Mouse (Mus musculus): ENCODE measurements around the gene Tesk2. TPM values are rescaled to one million over a fixed set of nuclear protein-coding genes. Genes with fewer than 3 reads are reported as not detected.

The Tesk2 gene
- polyA plus RNA-seq, 1 experiment from 2014 or later = 9.0 TPM

DNA sequence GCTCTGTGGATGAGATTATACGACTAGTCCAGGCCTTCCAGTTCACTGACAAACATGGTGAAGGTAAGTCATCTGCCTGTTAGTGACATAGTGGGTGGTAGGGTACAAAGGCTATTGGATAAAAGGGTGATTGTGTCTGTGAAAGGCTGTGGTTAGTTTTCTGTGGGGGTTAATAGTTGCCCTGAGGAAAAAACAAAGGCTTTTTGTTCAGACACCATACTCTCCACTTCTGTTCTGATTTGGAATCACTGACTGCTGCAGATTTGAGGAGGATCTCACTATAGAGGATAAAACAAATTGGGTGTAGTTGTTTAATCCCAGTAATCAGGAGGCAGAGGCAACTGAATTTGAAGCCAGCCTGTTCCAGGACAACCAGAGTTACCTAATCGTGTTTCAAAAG is 27.0 kb upstream of the Tesk2 start:
- Histone ChIP-seq H3K27ac (no peak overlapping the region), H3K36me3 (replicated peaks) (peaks cover 99% of the 10 kb centered on the region), H3K4me1 (no peaks in the 10 kb centered on the region), H3K27me3 (ENCODE audit: poor library complexity, severe bottlenecking) (no peaks in the 10 kb centered on the region), H3K4me3 (no peak overlapping the region), H3K9me3 (no peaks in the 10 kb centered on the region)
- WGBS = 77% methylated on average over 2 of the region's 2 CpGs
- DNase-seq (ENCODE audit: extremely low spot score, low spot score) = no peak

GRCm38 (mm10) chr4:116698693-116699342 is 21.9 kb upstream of the Tesk2 start:
- H3K4me3 ChIP-seq = no peak overlapping the region
- WGBS = 91% methylated on average over 2 of the region's 2 CpGs
- H3K36me3 ChIP-seq (replicated peaks) = peaks cover 93% of the 10 kb centered on the region
- DNase-seq (ENCODE audit: extremely low spot score, low spot score) = no peak
- H3K27ac ChIP-seq = no peak overlapping the region
- no peaks in the 10 kb centered on the region for H3K27me3 ChIP-seq (ENCODE audit: poor library complexity, severe bottlenecking)
- H3K9me3 ChIP-seq = no peaks in the 10 kb centered on the region
- H3K4me1 ChIP-seq = no peaks in the 10 kb centered on the region

- no peaks in the 10 kb centered on the region for H3K4me1 ChIP-seq
- H3K4me3 ChIP-seq = no peak overlapping the region
- 86% methylated on average over 1 of the region's 1 CpGs for WGBS
- DNase-seq (ENCODE audit: extremely low spot score, low spot score) = no peak
- H3K9me3 ChIP-seq = no peaks in the 10 kb centered on the region
- no peak overlapping the region for H3K27ac ChIP-seq
- H3K27me3 ChIP-seq (ENCODE audit: poor library complexity, severe bottlenecking) = no peaks in the 10 kb centered on the region
- peaks cover 86% of the 10 kb centered on the region for H3K36me3 ChIP-seq (replicated peaks)
These were observed 19.8 kb upstream of the Tesk2 start for GRCm38 (mm10) chr4:116700964-116701363.

GRCm38 (mm10) chr4:116703804-116704203 is 16.9 kb upstream of the Tesk2 start:
- Histone ChIP-seq H3K9me3 (no peaks in the 10 kb centered on the region), H3K4me3 (no peak overlapping the region), H3K27ac (no peak overlapping the region), H3K36me3 (replicated peaks) (peaks cover 59% of the 10 kb centered on the region), H3K27me3 (ENCODE audit: poor library complexity, severe bottlenecking) (no peaks in the 10 kb centered on the region), H3K4me1 (peaks cover 8% of the 10 kb centered on the region)
- 45% methylated on average over 6 of the region's 6 CpGs for WGBS
- peak; percentile 81 for DNase-seq (ENCODE audit: extremely low spot score, low spot score)

DNA sequence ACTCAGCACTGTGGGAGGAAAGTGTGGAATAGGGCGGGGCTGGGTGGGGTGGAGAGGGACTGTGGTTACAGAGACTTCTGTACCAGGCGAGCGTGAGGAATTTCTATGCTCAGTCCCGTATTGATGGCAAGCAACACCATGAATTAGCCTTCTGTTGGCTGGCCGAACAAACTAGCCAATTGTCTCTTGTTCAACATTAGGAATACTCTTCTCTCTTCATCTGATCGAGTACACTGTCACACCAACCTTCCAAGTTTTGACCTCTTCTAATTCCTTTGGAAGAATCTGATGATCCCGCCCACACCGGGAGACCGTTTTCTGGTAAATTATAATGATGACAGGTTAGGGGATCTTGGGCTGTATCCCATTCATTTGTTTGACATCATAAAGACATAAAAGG is 13.1 kb upstream of the Tesk2 start:
- no peak for DNase-seq (ENCODE audit: extremely low spot score, low spot score)
- H3K9me3 ChIP-seq = no peaks in the 10 kb centered on the region
- H3K27me3 ChIP-seq (ENCODE audit: poor library complexity, severe bottlenecking) = no peaks in the 10 kb centered on the region
- H3K27ac ChIP-seq = peak overlapping the region; percentile 87
- H3K4me1 ChIP-seq = peaks cover 22% of the 10 kb centered on the region
- peak overlapping the region; percentile 68 for H3K4me3 ChIP-seq
- peaks cover 32% of the 10 kb centered on the region for H3K36me3 ChIP-seq (replicated peaks)
- WGBS = 26% methylated on average over 9 of the region's 9 CpGs

DNA sequence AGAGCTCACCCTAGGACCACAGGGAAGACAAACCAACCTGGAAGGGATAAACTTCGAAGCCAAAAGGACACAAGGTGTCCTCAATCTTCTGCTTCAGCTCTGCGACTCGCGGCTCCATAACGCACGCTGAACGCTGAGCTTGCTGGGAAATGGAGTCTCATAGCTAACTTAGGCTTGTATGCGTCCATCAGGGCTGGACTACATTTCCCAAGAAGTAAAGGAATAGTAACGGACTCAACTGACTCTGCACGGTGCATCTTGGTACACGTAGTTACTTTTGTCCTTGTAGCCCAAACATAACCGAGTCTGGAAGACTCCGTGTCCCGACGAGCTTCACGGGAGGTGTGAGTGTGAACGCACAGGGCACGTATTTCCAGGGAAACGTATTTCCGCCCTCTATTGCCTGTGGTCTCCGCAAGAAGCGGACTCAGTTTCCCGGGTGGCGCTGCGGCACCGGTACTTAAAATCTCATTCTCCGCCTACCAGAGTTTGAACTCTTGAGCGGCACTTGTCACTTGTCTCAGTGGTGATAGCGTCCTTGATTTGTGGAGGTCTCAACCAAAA is 12.5 kb upstream of the Tesk2 start, which contains the start of the genes Mmachc and Ccdc163:
Gene Mmachc (minus strand): TSS at position 206 of the 564 bp plus-strand sequence.
Gene Ccdc163 (plus strand): TSS at position 309 of the 564 bp plus-strand sequence.
- peak; percentile 89 for DNase-seq (ENCODE audit: extremely low spot score, low spot score)
- H3K27ac ChIP-seq = peak within 1 kb of the TSS; percentile 87
- H3K4me1 ChIP-seq = peaks cover 22% of the 10 kb centered on the region
- H3K36me3 ChIP-seq (replicated peaks) = peaks cover 28% of the 10 kb centered on the region
- under 1% methylated on average over 29 of the region's 29 CpGs for WGBS
- peak within 1 kb of the TSS; percentile 68 for H3K4me3 ChIP-seq
- H3K27me3 ChIP-seq (ENCODE audit: poor library complexity, severe bottlenecking) = no peaks in the 10 kb centered on the region
- no peaks in the 10 kb centered on the region for H3K9me3 ChIP-seq

DNA sequence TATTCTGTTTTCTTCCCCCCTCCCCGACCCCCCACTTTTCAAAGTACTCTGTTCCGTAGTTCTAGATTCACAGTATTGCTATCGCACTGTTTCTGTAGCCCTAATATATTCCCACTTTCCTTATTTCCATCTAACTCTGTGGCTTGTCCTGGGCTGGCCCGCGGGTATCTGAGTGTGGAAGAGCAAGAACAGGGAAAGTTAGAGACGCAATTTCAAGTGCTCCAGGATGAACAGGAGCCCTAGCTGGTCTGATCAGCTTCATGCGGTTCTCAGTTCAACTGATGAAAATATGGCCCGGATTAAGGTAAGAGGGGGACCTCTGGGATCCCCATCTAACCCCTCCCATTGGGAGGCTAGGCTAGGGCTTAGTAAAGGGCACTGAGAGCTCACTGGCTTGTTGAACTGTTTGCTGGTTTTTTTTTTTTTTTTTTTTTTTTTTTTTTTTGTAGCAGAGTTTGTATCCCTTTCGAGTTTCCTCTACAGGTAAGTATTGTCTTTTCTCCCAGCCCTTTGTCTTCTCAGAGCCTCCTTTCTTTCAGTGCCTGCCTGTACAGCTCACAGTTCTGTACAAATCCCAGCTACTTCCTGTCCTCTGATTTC is 11.9 kb upstream of the Tesk2 start:
- Histone ChIP-seq H3K4me1 (peaks cover 22% of the 10 kb centered on the region), H3K36me3 (replicated peaks) (peaks cover 24% of the 10 kb centered on the region), H3K27ac (peak overlapping the region; percentile 87), H3K9me3 (no peaks in the 10 kb centered on the region), H3K4me3 (peak overlapping the region; percentile 68), H3K27me3 (ENCODE audit: poor library complexity, severe bottlenecking) (no peaks in the 10 kb centered on the region)
- 8% methylated on average over 9 of the region's 9 CpGs for WGBS
- DNase-seq (ENCODE audit: extremely low spot score, low spot score) = no peak

DNA sequence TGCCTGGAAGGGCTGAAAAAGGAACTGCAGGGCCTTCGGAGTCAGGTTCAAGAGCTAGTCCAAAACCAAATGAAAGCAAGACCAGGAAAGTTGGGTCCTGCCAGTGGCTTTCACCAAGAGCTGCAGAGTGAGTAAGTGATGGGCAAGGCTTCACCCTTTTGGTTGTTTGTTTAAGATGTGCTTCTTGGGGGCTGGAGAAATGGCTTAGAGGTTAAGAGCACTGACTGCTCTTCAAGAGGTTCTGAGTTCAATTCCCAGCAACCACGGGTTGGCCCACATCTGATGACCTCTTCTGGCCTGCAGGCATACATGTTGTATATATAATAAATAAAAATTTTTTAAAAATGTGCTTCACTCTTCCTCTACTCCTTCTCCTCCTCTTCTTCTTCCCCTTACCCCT is 10.6 kb upstream of the Tesk2 start:
- peak overlapping the region; percentile 68; the same call in 1 of the 2 replicates for H3K4me3 ChIP-seq
- H3K27me3 ChIP-seq (ENCODE audit: poor library complexity, severe bottlenecking) = no peaks in the 10 kb centered on the region
- WGBS = 87% methylated on average over 2 of the region's 2 CpGs
- peaks cover 23% of the 10 kb centered on the region for H3K36me3 ChIP-seq (replicated peaks)
- no peaks in the 10 kb centered on the region for H3K9me3 ChIP-seq
- DNase-seq (ENCODE audit: extremely low spot score, low spot score) = no peak
- no peak overlapping the region for H3K27ac ChIP-seq
- H3K4me1 ChIP-seq = peaks cover 22% of the 10 kb centered on the region

- WGBS = 75% methylated on average over 1 of the region's 1 CpGs
- DNase-seq (ENCODE audit: extremely low spot score, low spot score) = no peak
- Histone ChIP-seq H3K4me3 (no peak overlapping the region), H3K27ac (no peak overlapping the region), H3K4me1 (peaks cover 17% of the 10 kb centered on the region), H3K9me3 (no peaks in the 10 kb centered on the region), H3K36me3 (replicated peaks) (peaks cover 34% of the 10 kb centered on the region), H3K27me3 (ENCODE audit: poor library complexity, severe bottlenecking) (no peaks in the 10 kb centered on the region)
These were observed 8.2 kb upstream of the Tesk2 start for GRCm38 (mm10) chr4:116712536-116712935.

DNA sequence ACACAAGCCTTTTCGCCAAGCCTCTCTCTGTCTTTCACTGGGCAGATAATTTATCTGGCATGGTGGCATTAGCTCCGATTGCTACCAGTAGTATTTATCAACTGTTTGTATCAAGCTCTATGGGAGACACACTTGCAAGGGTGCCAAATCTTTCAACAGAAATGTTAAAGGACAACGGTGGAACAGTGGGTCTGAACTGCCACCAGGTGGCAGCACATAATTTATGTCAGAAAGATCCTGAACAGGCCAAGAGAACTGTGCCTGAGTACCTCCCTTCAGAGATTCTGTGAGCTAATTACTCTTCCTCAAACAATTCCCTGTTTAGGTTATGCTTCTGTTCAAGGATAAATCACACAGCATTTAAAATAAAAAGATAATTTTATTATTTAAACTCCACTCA is 1.4 kb upstream of the Tesk2 start:
- H3K36me3 ChIP-seq (replicated peaks) = peaks cover 21% of the 10 kb centered on the region
- peaks cover 24% of the 10 kb centered on the region for H3K4me1 ChIP-seq
- H3K4me3 ChIP-seq = no peak overlapping the region
- H3K27ac ChIP-seq = no peak overlapping the region
- H3K27me3 ChIP-seq (ENCODE audit: poor library complexity, severe bottlenecking) = peaks cover 15% of the 10 kb centered on the region
- no peaks in the 10 kb centered on the region for H3K9me3 ChIP-seq
- WGBS = 26% methylated on average over 3 of the region's 3 CpGs
- DNase-seq (ENCODE audit: extremely low spot score, low spot score) = peak; percentile 54

DNA sequence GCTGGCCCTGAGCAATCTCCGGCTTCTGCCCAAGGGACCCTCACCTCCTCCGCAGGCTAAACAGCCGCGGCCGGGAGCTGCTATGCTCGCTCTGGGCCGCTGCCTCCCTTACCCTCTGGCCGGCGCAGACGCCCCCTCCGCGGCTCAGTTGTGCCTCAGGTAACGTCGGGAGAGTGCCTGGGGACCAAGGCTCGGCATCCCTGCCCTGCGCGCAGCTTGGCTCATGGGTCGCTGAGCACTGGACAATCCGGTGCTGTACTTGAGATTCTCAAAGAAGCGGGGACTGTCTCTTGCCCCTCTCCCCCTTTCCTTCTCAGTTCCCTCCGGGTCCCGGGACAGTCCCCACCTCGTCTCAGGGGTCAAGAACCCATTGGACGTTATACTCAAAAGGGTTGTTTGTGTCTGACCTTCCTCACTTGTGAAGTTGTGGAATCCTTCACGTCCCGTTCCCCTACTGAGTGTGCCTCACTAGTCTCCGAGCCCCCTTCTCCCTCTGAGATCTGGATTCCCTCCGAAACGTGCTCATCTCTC is 415 bp downstream of the Tesk2 start:
- Histone ChIP-seq H3K4me1 (peaks cover 24% of the 10 kb centered on the region), H3K27me3 (ENCODE audit: poor library complexity, severe bottlenecking) (peaks cover 15% of the 10 kb centered on the region), H3K27ac (peak overlapping the region; percentile 92), H3K4me3 (peak overlapping the region; percentile 89), H3K36me3 (replicated peaks) (peaks cover 4% of the 10 kb centered on the region), H3K9me3 (no peaks in the 10 kb centered on the region)
- DNase-seq (ENCODE audit: extremely low spot score, low spot score) = no peak
- WGBS = under 1% methylated on average over 29 of the region's 29 CpGs

DNA sequence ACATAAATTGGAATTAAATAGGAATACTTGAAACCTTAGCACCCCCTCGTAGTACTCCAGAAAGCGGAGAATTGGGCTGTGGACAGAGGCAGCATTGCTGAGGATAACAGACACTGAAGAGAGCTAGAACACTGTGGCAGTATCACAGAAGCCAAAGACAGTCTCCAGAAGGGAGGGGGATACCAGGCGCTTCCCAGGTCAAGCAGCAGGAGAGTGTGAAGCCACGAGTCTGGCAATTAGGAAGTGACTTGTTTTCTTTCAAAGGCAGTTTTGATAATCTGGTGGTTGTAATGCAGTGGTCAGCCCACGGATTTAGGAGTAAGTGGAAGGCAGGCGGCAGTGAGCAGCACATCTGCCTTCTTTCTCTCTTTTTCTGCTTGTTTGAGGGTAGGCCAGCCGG is 1.5 kb downstream of the Tesk2 start:
- H3K4me1 ChIP-seq = peaks cover 24% of the 10 kb centered on the region
- 31% methylated on average over 7 of the region's 7 CpGs for whole genome bisulfite sequencing
- no peak overlapping the region for H3K27ac ChIP-seq
- no peaks in the 10 kb centered on the region for H3K36me3 ChIP-seq (replicated peaks)
- DNase-seq (ENCODE audit: extremely low spot score, low spot score) = no peak
- peak overlapping the region; percentile 89 for H3K4me3 ChIP-seq
- H3K9me3 ChIP-seq = no peaks in the 10 kb centered on the region
- peaks cover 15% of the 10 kb centered on the region for H3K27me3 ChIP-seq (ENCODE audit: poor library complexity, severe bottlenecking)

GRCm38 (mm10) chr4:116725444-116725843 is 4.7 kb downstream of the Tesk2 start:
- Histone ChIP-seq H3K27ac (no peak overlapping the region), H3K4me1 (peaks cover 17% of the 10 kb centered on the region), H3K36me3 (replicated peaks) (no peaks in the 10 kb centered on the region), H3K27me3 (ENCODE audit: poor library complexity, severe bottlenecking) (peaks cover 15% of the 10 kb centered on the region), H3K4me3 (no peak overlapping the region), H3K9me3 (no peaks in the 10 kb centered on the region)
- 86% methylated on average over 5 of the region's 5 CpGs for WGBS
- DNase-seq (ENCODE audit: extremely low spot score, low spot score) = no peak
